Mouse (Mus musculus) kidney, adult 8-10 months (tissue): Measurements from ENCODE around the gene 1500009L16Rik.

Experiments used
- DNase-seq, 2 experiments: peaks; one replicate each; pipeline ENCODE4 v3.0.0; 2022

The 1500009L16Rik gene

DNA sequence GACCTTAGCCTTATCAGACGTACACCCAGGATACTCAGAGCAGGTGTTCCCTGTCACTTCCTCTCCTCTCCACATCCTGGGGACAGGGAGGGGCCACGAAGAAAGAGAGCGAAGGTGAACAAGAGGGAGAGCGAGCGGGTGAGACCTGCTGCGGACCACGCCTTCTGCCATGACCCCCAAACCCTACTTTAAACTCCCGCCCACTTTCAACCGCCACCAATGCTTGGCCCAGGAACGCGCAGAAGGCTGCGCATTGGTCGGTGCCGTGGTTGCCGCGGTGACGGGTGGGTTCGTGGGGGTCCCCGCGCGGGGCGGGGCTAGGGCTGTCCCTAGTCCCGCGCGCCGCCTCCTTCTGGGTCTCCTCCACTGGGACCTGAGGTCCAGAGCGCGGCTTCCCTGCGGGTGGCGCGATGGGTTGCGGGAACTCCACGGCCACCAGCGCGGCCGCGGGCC lies at the start of gene 1500009L16Rik:
Gene 1500009L16Rik, plus strand, starts transcription at position 287 of the 453 bp plus-strand sequence.
- DNase-seq = peak in 1 of 2 experiments; percentile 5

DNA sequence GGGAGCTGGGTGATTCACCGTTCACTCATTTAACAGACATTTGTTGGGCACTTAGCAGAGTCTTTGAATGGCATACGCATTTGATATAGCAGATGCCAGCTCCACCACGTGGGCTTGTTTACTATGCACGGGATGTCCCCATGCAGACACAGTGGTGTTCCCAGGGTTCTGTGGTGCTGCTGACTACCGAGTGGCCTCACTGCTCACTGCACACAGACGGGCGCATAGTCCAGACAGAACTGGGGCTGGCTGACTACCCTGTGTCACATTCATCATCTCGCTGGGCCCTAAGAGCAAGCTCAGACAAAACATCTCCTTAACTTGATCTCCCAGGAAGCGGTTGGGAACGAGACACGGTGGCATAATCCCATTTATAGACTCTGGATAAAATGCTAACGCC lies 41.3 kb upstream of the 1500009L16Rik start:
- DNase-seq = no peak

DNA sequence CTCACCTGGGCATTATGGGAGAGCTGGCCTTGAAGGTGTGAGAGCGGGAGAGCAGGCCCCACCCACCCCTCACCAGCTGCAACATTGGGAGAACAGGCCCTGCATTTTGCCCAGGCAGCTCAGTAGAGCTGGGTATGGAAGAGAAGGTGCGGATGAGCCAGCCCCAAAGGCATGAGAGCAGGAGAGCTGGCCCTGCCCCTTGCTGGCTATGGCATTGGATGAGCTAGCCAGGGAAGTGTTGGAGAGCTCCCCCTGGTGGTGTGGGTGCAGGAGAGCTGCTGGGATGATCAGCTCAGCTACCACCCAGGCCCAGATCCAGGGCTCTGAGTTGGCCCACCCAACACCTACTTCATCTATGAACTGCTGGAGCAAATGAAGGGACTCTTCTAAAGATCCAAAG lies 34.5 kb upstream of the 1500009L16Rik start:
- no peak for DNase-seq

DNA sequence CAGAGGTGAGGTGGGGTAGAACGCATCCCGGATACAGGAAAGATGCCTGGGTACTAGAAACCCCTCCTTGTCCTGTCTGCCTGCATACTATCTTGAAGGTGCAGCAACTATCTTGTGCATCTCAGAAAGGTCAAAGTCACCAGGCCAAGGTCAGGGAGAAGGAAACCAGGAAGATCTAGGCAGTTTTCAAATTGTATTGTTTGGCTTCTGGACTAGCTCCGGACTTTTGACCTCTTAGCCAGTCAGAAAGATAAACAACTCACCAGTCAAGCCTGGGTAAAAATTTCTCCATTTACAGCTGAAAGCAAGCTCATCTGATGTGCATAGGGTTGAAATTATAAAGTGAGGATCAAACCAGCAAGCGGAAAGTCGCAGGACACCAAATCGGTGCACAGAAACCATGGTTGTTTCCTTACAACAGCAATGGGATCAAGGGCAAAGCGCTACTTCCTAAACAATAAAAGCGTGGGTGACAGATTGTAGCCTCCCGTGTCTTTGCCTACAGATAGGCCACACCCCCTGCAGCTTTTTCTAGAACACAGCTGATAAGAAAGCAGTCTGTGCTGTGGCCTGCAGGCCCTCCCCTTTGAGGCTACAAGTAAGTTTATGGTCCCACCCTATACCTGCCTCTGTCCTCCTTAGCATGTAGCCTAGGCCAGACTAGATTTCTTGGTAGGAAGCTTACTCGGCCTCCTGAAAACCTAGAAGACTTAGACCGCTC lies 30.3 kb upstream of the 1500009L16Rik start:
- no peak for DNase-seq

DNA sequence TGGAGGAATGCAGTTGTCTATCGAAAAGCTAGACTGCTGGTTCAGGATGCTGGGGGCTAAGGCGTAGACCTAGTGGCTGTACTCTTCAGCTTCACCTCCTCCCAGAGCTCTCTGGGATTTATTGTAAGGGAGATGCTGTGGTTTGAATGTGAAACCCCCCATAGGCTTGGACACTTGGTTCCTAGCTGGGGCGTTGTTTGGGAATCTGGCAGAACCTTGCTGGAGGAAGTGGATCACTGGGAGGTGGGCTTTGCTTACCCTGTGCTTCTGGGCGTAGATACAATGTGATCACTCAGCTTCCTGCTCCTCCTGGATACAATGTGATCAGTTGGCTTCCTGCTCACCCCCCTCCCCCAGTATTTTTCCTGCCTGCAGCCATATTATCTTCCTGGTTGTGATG lies 26.4 kb upstream of the 1500009L16Rik start:
- DNase-seq = no peak

DNA sequence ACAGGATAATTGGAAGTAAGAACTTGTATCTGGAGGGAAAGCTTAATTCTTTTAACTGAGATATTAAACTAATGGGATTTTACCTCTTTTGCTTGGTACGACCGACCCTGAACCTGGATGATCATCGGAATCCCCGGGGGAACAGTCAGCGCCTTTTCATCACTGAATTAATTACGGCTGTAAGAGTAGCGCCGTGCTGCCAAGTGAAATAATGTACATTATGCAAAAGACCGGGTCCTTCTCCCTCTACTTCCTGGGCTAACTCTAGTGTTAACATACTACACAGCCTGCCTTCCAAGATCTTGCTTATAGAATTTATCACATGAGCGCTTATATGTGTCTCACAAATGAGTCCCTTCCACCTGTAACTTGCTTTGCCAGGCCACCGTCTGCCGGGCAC lies 16.0 kb upstream of the 1500009L16Rik start:
- DNase-seq = no peak

DNA sequence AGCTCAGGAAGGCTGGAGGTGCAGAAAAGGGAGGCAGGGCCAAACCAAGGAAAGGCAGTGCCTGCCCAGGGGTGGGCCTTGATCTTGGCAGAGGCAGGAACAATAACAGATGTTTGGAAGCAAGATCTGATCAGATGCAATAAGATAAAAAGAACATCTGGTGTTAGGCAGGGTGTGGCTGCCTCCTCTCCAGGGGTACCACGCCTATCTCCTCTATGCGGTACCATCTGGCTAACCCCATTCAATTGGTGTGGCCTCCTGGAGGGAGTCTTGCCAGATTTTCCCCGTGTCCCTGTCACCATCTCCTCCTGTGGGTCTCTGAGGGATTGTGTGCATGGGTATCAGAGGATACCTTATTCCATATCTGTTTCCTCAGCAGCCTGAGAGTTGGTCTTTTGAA lies 12.7 kb upstream of the 1500009L16Rik start:
- DNase-seq = no peak

DNA sequence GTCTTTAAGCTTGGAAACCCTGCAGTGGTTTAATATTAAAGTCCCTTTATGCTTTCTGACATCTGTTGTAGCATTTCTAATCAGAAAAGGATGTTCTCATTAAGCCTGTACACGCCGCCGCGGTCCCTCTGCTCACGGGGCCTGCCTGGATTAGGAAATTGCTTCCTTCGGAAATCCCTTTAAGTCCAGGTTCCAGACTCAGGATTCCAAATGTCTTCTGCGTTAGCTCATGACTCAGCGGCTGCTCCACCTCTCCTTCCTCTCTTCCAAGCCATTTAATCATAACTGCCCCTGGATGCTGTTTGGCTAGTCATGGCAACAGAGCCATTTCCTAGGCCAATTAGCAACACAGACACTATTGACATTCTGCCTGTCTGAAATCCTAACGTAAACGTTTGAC lies 10.9 kb upstream of the 1500009L16Rik start:
- DNase-seq = no peak

DNA sequence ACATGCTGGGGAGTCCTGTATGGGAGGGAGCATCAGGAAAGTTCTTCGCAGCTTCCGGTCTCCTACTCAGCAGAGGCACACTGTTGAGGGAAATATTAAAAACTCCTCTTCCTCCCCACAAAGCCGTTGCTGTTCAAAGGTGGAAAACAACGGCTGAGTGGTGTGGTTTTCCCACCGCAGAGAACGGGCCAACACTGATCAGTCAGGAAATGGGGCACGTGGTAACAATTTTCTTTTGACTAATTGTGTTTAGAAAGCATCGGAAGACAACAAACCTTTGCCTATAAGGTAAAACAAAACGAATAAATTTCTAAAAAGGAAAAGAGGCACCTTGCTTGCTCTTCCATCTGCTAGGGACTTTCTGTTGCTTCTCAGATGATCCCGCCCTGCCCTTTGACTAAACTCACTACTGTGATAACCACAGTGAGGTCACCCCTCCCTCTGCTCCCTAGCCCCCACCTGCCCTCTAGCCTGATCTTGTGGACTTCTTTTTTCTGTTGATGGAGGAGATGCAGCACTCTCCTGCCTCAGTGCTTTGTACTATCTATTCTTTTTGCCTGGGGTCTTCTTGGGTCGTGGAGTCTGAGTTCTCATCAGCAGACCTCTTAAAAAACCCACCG lies 3.7 kb upstream of the 1500009L16Rik start:
- DNase-seq = no peak

DNA sequence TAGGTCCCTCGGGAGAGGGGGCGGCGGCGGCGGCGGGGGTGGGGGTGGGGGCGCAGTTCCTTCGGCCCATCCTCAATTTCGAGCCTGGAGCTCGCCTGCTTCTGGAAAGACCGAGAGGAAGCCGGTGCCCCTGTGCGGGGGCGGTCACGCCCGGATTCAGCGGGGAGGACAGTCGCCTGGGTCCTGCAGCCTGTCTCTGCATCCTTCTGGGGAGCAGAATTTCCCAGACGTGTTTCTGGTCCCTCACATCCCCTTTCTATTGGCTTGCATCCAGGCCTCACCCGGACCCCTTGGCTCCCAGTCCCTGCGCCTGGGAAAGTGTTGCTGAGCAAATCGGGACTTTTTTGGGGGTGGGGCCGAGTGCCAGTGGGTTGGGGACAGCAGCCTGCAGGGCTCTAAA lies 390 bp downstream of the 1500009L16Rik start:
- no peak for DNase-seq

DNA sequence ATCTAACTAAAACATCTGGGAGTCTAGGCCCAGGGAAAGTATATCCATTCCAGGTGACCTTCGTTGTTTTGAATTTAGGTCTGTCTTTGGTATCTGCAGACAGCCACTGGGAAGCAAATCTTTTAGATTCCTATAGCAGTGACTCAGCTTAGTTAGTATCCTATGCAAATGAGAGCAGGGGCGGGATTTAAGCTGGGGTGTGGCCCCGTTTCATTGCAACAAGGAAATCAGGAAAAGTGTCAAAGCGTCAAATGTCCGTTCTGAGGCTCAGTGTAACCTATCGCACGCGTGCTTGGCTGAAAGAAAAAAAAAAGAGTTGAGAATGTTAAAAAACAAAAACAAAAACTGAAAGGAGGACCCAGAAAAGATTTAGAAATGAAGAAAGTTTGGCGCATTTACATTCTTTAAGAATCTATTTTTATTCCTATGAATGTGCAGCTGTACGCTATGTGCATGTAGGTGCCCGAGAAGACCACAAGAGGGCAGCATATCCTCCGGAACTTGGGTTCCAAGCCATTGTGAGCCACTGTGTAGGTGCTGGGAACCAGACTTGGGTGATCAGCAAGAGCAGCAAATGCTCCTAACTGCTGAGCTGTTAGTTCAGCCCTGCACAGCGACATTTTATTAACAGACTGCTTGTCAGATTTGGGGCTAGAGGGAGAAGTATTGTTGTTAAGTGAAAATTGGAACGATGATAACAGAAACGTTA lies 1.8 kb downstream of the 1500009L16Rik start:
- DNase-seq = no peak

DNA sequence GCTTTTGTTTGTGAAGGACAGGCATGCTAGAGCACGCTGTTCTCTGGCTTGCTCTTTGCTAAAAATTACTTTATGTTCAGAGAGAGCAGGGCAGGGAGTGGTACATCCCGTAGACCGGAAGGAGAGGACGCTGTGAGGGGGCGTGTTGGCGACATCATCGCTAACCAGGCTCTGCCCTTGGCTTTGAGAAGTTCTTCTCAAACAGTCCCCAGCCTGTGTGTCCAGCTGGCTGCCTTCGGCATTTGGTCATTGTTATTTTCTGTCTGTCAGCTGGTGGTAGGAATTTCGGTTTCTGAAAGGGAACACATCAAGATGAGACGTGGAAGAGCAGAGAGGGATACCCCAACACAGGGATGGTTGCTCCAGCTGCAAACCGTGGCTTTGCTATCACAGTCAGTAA lies 3.5 kb downstream of the 1500009L16Rik start:
- peak in 1 of 2 experiments; percentile 4 for DNase-seq

DNA sequence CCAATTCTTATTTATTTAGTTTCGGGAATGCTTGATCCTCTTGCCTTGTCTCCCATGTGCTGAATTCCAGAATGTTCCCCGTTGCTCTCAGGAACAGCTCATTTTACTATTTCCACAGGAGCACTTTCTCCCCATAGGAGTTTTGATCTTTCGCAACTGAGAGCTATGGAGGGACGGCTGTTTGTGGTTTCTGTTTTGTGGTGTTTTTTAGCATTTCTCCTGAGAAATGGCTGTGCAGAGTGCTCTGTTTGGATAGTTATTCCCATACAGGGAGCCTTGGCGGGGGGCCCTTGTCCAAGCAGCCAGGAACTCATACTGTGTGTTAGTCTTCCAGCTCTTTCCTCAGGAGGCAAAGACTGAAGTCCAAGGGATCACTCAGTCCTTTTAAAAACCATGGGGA lies 5.2 kb downstream of the 1500009L16Rik start:
- peak; percentile 4 to 20 for DNase-seq

DNA sequence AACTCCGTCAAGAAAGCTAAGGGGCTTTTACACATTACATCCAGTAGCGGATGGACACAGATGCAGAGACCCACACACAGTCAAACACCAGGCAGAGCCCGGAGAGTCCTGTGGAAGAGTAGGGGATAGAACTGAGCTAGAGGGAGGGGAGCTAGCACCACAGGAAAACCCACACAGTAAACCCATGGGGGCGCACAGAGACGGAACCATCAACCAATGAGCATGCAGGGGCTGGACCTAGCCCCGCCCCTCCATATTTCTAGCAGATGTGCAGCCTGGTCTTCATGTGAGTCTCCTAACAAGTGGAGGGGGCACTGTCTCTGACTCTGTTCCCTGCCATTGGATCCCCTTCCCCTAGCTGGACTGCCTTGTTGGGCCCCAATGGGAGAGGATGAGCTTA lies 5.9 kb downstream of the 1500009L16Rik start:
- DNase-seq = no peak

DNA sequence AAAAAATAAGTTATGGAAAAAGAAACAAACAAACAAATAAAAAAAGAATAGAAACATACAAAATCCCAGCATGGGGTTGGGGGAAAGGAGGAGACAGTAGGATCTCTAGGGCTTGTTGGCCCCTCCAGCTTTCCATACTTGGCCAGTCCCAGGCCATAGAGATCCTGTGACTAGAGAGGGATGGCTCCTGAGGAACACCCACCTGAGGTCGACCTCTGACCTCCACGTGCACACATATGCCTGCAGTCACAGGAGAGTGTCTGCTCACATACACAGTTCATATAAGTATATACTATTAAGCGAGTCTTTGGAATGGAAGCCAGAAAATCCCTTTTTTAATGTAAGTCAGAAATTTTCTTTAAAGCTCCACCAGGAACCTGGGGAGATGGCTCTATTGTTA lies 6.4 kb downstream of the 1500009L16Rik start:
- DNase-seq = no peak

DNA sequence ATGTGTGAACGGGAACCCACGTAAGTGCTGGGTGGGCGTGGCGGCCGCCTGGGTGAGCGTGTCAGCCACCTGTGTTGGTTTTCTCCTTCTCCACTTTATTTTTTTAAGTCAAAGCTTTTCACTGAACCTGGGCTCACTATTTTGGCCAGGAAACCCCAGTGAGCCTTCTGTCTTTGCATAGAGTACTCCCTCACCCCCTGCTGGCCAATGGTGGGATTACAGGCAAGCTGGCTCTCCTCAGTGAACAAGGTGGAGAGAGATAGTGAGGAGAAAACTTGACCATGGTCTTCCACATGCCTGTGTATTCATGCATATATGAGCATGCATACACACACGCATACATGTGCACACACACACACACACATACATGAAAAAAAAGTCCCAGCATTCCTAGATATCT lies 6.8 kb downstream of the 1500009L16Rik start:
- peak; percentile 48 to 86 for DNase-seq

DNA sequence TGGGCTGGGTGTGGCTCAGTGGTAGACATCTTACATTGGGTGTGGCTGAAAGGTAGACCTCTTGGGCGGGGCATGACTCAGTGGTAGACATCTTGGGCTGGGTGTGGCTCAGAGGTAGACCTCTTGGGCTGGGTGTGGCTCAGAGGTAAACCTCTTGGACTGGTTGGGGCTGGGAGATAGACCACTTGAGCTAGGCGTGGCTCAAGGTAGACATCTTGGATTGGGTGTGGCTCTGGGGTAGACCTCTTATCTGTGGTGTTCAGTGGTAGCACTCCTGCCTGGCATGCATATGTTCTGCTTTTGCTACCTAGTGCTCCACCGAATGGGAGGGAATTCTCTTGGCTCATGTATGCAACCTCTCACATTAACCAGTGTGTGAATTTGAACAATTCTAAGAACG lies 11.1 kb downstream of the 1500009L16Rik start:
- no peak for DNase-seq

DNA sequence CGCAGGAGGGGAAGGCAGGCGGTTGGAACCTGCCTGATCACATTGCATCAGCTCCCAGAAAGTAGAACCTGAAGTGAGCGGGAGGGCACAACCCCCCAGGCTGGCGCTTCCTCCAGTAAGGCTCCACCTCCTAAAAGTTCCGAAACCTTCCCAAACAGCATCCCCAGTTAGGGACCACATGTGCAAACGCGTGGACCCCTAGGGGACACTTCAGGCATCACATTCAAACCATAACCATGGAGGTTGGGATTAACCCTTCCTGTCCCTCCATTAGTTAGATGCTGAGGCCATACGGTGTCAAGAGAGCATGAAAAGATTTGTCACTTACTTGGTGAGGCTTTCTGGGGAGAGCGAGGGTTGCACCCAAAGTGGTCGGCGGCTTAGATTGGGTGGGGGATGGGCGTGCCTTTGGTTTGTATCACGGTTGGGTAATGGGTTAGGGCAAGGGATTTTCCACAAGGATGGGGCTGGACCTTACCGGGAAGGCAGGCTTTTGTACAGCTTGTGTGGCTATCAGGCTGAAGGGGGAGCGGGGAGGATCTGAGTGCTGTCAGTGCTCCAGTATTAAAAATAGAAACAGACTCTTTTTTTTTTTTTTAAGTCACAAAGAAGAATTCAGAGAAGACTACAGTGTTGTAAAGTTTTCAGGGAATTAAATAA lies 16.5 kb downstream of the 1500009L16Rik start:
- no peak for DNase-seq

DNA sequence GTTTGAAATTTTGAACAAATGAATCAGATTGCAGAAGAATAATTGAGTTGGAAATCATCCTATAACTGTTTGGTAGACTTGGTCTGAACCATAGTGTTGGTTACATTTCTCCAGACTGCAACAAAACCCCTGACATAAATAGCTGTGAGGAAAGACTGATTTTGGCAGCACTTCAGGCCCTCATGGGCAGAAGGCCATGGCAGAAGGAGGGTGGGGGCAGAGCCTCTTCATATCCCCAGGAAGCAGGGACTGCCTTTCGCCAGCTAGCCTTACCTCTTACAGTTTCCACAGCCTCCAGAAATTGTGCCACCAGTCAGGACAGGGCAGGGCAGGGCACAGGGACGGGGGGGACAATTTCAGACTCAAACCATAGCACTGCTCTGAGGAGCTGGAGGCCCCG lies 22.0 kb downstream of the 1500009L16Rik start:
- no peak for DNase-seq

DNA sequence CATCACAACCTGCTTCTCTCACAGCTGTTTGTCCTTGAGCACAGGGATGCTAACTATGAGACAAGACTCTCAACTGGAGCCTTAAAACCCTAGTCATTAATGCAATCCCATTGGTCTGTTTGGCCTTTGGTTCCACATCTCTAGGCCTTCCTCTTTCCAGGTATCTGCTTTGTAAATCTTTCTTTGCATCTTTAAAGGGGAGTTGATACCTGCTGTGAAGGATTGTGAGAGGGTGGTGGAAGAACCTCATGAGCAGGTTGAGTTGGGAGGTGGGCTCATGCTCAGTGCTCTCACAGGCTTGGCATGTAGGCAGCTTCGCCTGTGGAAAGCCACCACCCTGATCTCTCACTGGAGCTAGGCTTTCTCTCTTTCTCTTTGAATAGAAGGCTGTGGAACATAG lies 30.4 kb downstream of the 1500009L16Rik start:
- no peak for DNase-seq

DNA sequence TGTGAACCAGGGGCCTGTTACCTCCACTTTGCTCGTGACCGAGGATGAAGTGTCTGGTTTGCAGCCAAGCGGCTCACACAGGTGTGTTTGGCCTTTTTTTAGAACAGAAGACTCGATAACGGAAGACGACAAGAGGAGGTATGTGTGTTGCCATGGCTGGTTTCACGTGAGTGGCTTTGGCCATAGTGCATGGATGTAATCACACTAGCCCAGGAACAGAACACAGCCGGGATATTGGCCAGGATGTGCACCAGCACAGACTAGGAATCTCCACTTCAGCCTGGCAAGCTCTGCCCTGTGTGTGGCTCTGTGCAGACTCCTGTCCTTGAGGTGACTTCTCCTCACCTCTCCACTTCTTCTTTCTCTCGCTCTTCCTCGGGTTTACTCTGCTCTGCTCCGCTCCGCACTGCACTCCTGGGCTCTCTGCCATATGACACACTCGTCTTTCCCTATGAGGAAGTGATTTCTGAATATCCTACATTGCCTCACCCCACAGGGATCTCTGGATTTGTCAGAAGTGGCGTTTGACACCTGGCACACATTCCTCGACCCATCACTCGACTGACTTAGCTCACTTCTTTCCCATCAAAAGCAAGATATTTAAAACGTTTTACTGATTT lies 34.8 kb downstream of the 1500009L16Rik start:
- DNase-seq = no peak

DNA sequence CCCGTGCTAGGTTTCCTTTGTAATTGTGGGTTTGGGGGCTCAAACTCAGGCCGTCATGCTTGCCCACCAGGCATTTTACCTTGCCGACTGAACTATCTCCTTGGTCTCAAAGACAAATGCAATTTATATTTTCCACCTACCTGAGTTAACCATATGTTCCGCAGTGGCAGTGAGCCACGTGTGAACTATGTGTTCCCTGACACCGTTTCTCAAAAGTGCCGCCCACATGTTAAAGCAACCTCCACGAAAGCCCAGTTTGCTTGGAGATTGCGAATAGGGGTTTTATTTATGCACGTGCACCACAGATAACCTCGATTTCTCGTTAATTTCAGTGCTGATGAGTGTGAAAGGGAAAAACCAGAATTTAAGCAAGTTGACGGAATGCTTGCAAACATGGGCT lies 36.1 kb downstream of the 1500009L16Rik start:
- no peak for DNase-seq

DNA sequence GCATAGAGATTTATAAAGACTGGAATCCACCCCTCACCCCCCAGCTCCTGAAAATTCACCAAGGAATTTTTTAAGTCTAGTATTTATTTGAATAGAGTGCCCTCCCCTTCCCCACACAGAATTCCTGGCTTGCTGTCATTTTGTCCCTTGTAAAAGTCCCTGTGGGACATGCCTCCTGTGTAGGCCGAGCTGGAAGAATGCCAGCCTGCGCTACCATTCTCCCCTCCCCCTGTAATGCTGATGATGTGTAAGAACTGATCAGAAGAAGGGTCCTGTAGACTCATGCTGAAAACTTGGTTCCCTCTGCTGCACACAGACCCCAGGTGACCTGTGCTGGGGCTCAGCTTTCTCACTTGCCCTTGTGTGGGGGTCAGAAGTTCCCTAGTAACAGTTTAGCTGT lies 37.9 kb downstream of the 1500009L16Rik start:
- DNase-seq = no peak
